In the genomic region with DNA sequence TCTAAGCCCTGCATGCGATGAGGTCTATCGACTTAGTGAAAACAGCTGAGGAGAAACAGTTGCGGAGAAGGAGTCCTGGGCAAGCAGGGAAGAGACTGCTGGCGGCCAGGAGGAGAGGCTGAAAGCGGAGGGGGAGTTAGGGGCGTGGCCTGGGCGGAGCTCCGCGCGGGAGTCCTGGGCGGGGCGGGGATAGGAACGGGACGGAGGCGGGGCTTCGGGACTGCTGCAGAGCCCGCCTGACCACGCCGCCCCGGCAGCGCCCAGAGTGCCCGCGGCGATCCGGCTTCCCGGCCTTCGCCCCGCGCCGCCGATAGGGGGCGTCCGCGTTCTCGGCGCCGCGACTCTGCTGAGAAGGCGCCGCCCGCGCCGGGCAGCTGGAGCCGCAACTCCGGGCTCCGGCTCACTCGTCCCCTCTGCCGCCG, we compare ENCODE assay signal across 8 mouse cellular contexts. TPM values are rescaled to one million over a fixed set of nuclear protein-coding genes. Genes with fewer than 3 reads are reported as not detected.
A peak's percentile ranks its signal among the peaks of the same experiment; 100 is the strongest.
DNase-seq lines count a peak whose midpoint lies in the region; ATAC-seq and TF ChIP-seq lines count a peak whose summit lies in the region.

TSS of gene Kctd6 (plus strand) at position 338 of the 422 bp plus-strand sequence.

- no peaks in the 10 kb centered on the region for H3K27me3 ChIP-seq in forebrain, embryonic 15.5 days

- H3K27ac ChIP-seq in ES-E14 (ENCODE audit: insufficient read depth, low read depth, low read length, poor library complexity, severe bottlenecking), result peak within 1 kb of the TSS; percentile 80
- H3K27ac ChIP-seq in forebrain, embryonic 15.5 days (replicated peaks), result peak within 1 kb of the TSS; percentile 94

- peak within 1 kb of the TSS; percentile 65 for H3K4me2 ChIP-seq in forebrain, embryonic 15.5 days (replicated peaks)

- peaks cover 0 to 6% of the 10 kb centered on the region in 2 experiments; a peak in 2 of 4 replicates for H3K4me1 ChIP-seq in ES-E14 (ENCODE audit: control insufficient read depth in 2 of 2, insufficient read depth in 2 of 2, low read length in 2 of 2, poor library complexity in 1 of 2)
- H3K4me1 ChIP-seq in forebrain, embryonic 15.5 days, result peaks cover 44% of the 10 kb centered on the region
- peaks cover 13% of the 10 kb centered on the region for H3K4me1 ChIP-seq in lung, adult 2 months (ENCODE audit: control insufficient read depth, insufficient read depth, low read length)

- in situ Hi-C loops in ES-E14 (cut with MboI; ENCODE audit: low sequenced_read_pairs in 2 of 2, unreplicated experiment in 2 of 2), result no loop called here

- peak; percentile 94 for ATAC-seq in forebrain, embryonic 15.5 days (replicated peaks)
- ATAC-seq in neutrophil, adult 5-6 weeks (ENCODE audit: extremely low read depth, insufficient number of reproducible peaks, low FRiP score, poor library complexity, severe bottlenecking), result peak; percentile 96

- H3K36me3 ChIP-seq in ES-E14 (ENCODE audit: control insufficient read depth, insufficient read depth, low read length, poor library complexity, severe bottlenecking), result no peaks in the 10 kb centered on the region
- H3K36me3 ChIP-seq in forebrain, embryonic 15.5 days, result no peaks in the 10 kb centered on the region

- TF ChIP-seq POLR2A in lung, adult 2 months (IDR thresholded peaks at IDR 0.05; ENCODE audit: borderline replicate concordance, extremely low read depth, low read depth, low read length), result no peak

- H3K9ac ChIP-seq in ES-E14 (ENCODE audit: insufficient read depth, low read depth, low read length, poor library complexity, severe bottlenecking), result peak within 1 kb of the TSS; percentile 95
- peak within 1 kb of the TSS; percentile 83 for H3K9ac ChIP-seq in forebrain, embryonic 15.5 days (replicated peaks)

- intact Hi-C loops in heart, postnatal 25 days (cut with DNase I), result loop anchor here (2.0 to 5.0 kb wide), 2 partner anchors 39 to 132 kb away; partner anchors contain the start of gene Rpp14

- WGBS in forebrain, embryonic 15.5 days, result 0% methylated on average over 43 of the region's 49 CpGs
- 2% methylated on average over 23 of the region's 49 CpGs for WGBS in lung, adult 2 months

- peak within 1 kb of the TSS; percentile 76 to 94 for H3K4me3 ChIP-seq in ES-E14 (ENCODE audit: insufficient read depth in 1 of 2, low read depth in 1 of 2, low read length in 2 of 2, poor library complexity in 1 of 2, severe bottlenecking in 1 of 2)
- H3K4me3 ChIP-seq in forebrain, embryonic 15.5 days, result peak within 1 kb of the TSS; percentile 62
- peak within 1 kb of the TSS; percentile 65 for H3K4me3 ChIP-seq in lung, adult 2 months (replicated peaks; ENCODE audit: extremely low read depth, low read depth, low read length)

- DNase-seq in ES-E14 (ENCODE audit: low read depth, low spot score), result peak; percentile 89
- peak; percentile 98 for DNase-seq in cerebellum, adult 11-12 months
- peak; percentile 96 for DNase-seq in heart, postnatal 25 days (ENCODE audit: low spot score)
- DNase-seq in layer of hippocampus, adult 18-20 months (ENCODE audit: low spot score in 2 of 2), result peak; percentile 96 to 99
- peak; percentile 98 for DNase-seq in lung, adult 2 months
- DNase-seq in thymus, adult 18-20 months, result peak; percentile 93 to 97

- no peaks in the 10 kb centered on the region for H3K9me3 ChIP-seq in ES-E14 (ENCODE audit: control insufficient read depth, insufficient read depth, low read depth, low read length)
- H3K9me3 ChIP-seq in forebrain, embryonic 15.5 days, result no peaks in the 10 kb centered on the region

- peak; percentile 6; the same call in 1 of the 2 replicates for TF ChIP-seq CTCF in lung, adult 2 months (IDR thresholded peaks at IDR 0.05; ENCODE audit: insufficient read depth, low read length)

TF ChIP-seq in ES-E14, 5 proteins besides CTCF, POLR2A, EP300 and RAD21:
- no peak for TF ChIP-seq ZC3H11A (IDR thresholded peaks at IDR 0.05; ENCODE audit: borderline replicate concordance, low read depth, low read length)
- TF ChIP-seq CHD2 (IDR thresholded peaks at IDR 0.05; ENCODE audit: low read depth, low read length), result no peak
- no peak for TF ChIP-seq MAFK (IDR thresholded peaks at IDR 0.05; ENCODE audit: insufficient read depth, low read depth, low read length)
- no peak for TF ChIP-seq ZNF384 (IDR thresholded peaks at IDR 0.05; ENCODE audit: low read depth, low read length)
- TF ChIP-seq HCFC1 (IDR thresholded peaks at IDR 0.05; ENCODE audit: borderline replicate concordance, insufficient read depth, low read length), result no peak
TF ChIP-seq in ES-E14: peak in this region for 0.

RNA-seq across cellular contexts. Expression of gene Kctd6, which starts in this region (rescaled TPM):
- total RNA-seq in ES-E14 (2012; rRNA removed), result 9.3 and 11.9 TPM in 2 replicates
- 15.7 and 25.1 TPM in 2 replicates for polyA plus RNA-seq in forebrain, embryonic 15.5 days (2015; fragmentation: Nextera tagmentation; extraction: Ambion mirVana)
- 1 to 10 TPM; 9.0 to 9.3 TPM for total RNA-seq in heart, postnatal 25 days (2021)
- total RNA-seq in layer of hippocampus, adult 18-20 months (2021), result 10 to 100 TPM; 69.7 to 74.9 TPM
- polyA plus RNA-seq in lung, adult 2 months (2012; rRNA removed), result 6.1 and 9.0 TPM in 2 replicates
- 5.5 and 9.2 TPM in 2 replicates for total RNA-seq in neutrophil, adult 5-6 weeks (2017)

Comparison
In these comparisons a context has a peak if more than half of its experiments do, and no peak if none do; other contexts are left out.
1. Peak in every context shown above with its lines: DNase-seq, ATAC-seq, H3K4me3 ChIP-seq and H3K27ac ChIP-seq.